Mouse (Mus musculus): ENCODE measurements at regions not wholly inside any gene's neighbourhood (a gene's known extent, or its start where the extent isn't known, plus 50 kb on each side); places are given as distances from the start of the nearest gene placed in this dataset.

DNA sequence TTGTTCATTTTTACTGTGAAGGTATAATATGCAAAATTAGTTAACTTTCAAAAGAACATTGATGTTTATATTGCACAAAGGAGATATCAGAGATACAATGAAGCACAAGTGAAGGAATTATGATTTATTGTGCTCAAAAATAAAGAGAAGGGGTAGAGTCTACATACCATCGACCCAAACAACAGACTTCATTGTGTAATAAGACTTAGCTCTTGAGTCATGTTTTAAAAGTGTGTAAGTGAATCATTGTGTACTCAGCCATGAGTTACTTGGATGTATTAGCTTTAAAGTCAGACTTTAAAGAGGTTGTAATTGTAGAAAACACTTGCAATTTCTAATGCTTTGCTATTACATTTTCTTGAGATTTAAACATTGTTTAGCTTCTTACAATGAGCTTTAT, 1240.6 kb upstream of the Slc10a2 start:
- TF ChIP-seq CTCF (IDR thresholded peaks at IDR 0.05; ENCODE audit: borderline replicate concordance, extremely low read depth, insufficient read depth, insufficient read length) (no peak), POLR2A (IDR thresholded peaks at IDR 0.05; ENCODE audit: borderline replicate concordance, extremely low read depth, insufficient read depth, insufficient read length, poor library complexity, severe bottlenecking) (no peak)
